Mouse (Mus musculus) cerebellum, adult 2 months (tissue): ENCODE results near the gene Hoxa5. TPM values are rescaled to one million over a fixed set of nuclear protein-coding genes. Genes with fewer than 3 reads are reported as not detected.

ENCODE experiments used
- DNase-seq, 2 experiments: peaks; one replicate each; pipeline ENCODE4 v3.0.0; 2021
- H3K27ac ChIP-seq: fragments of 200-500 bp; 2 replicates; pipeline ENCODE4 v1.5.1; 2012; ENCODE audit warnings: low read length, control low read depth, inconsistent platforms; ENCODE audit not compliant: insufficient read depth
- H3K27me3 ChIP-seq: fragments of 200-500 bp; 2 replicates; pipeline ENCODE4 v1.6.1; 2012; ENCODE audit warnings: inconsistent platforms, mild to moderate bottlenecking, low read length, moderate library complexity; ENCODE audit not compliant: control insufficient read depth, insufficient read depth
- H3K4me1 ChIP-seq: fragments of 200-500 bp; 2 replicates; pipeline ENCODE4 v1.6.1; 2011; ENCODE audit warnings: low read length; ENCODE audit not compliant: control insufficient read depth, insufficient read depth
- H3K4me3 ChIP-seq: fragments of 200-500 bp; replicated peaks from 2 replicates; pipeline ENCODE3; 2011; ENCODE audit warnings: mild to moderate bottlenecking, low read depth, low read length, control low read depth; ENCODE audit not compliant: insufficient read depth
- CTCF ChIP-seq: fragments of 200-500 bp; IDR thresholded peaks from 2 replicates; pipeline ENCODE4 v1.5.1; 2011; ENCODE audit warnings: low read depth, mild to moderate bottlenecking, control low read depth, low read length, moderate library complexity, borderline replicate concordance; ENCODE audit not compliant: insufficient read depth
- POLR2A ChIP-seq: fragments of 200-500 bp; IDR thresholded peaks from 2 replicates; pipeline ENCODE4 v1.6.1; 2011; ENCODE audit warnings: low read length, control low read depth, borderline replicate concordance; ENCODE audit not compliant: insufficient read depth
- WGBS: fragments of 180-500 bp; shearing (Covaris S2); methylation state at CpG from one replicate; pipeline ENCODE4 v1.1.7; 2018; 5-methylcytosine and 5-hydroxymethylcytosine counted together
- polyA plus RNA-seq: library from polyadenylated mRNA; depleted of rRNA; stranded (reverse); fragments of >200 nt; gene quantifications from 2 replicates; pipeline ENCODE4 v1.2.3, GENCODE M21; 2012

Gene Hoxa5
- polyA plus RNA-seq, 1 experiment: 4.6 TPM

GRCm38 (mm10) chr6:52170166-52170897 is 34.1 kb downstream of the Hoxa5 start:
- H3K27me3 ChIP-seq: peaks cover 11% of the 10 kb centered on the region; the same call in 1 of the 2 replicates
- no peak overlapping the region for H3K27ac ChIP-seq
- no peak for DNase-seq
- no peak overlapping the region for H3K4me3 ChIP-seq
- no peaks in the 10 kb centered on the region for H3K4me1 ChIP-seq
- WGBS: 4% methylated on average over 40 of the region's 40 CpGs
- TF ChIP-seq POLR2A (no peak), CTCF (no peak)

GRCm38 (mm10) chr6:52169499-52170165 is 34.8 kb downstream of the Hoxa5 start:
- no peak overlapping the region for H3K27ac ChIP-seq
- DNase-seq: no peak
- WGBS: 9% methylated on average over 16 of the region's 16 CpGs
- H3K27me3 ChIP-seq: peaks cover 12% of the 10 kb centered on the region; the same call in 1 of the 2 replicates
- no peak for TF ChIP-seq CTCF
- TF ChIP-seq POLR2A: no peak
- H3K4me3 ChIP-seq: no peak overlapping the region
- H3K4me1 ChIP-seq: no peaks in the 10 kb centered on the region

GRCm38 (mm10) chr6:52168191-52169055 is 36.0 kb downstream of the Hoxa5 start:
- no peak for DNase-seq
- Histone ChIP-seq H3K27me3 (peaks cover 19% of the 10 kb centered on the region; the same call in 1 of the 2 replicates), H3K27ac (no peak overlapping the region)

GRCm38 (mm10) chr6:52167736-52168161 is 36.6 kb downstream of the Hoxa5 start:
- Histone ChIP-seq H3K4me3 (no peak overlapping the region), H3K4me1 (no peaks in the 10 kb centered on the region), H3K27ac (no peak overlapping the region), H3K27me3 (peaks cover 23% of the 10 kb centered on the region; the same call in 1 of the 2 replicates)
- WGBS: 3% methylated on average over 14 of the region's 14 CpGs
- TF ChIP-seq CTCF: no peak
- TF ChIP-seq POLR2A: no peak
- DNase-seq: no peak

More at GRCm38 (mm10) chr6:52168191-52169055, 36.0 kb downstream of the Hoxa5 start:
- 3% methylated on average over 42 of the region's 42 CpGs for WGBS
- Histone ChIP-seq H3K4me1 (no peaks in the 10 kb centered on the region), H3K4me3 (no peak overlapping the region)
- TF ChIP-seq CTCF: no peak
- no peak for TF ChIP-seq POLR2A

GRCm38 (mm10) chr6:52167176-52167575 is 37.2 kb downstream of the Hoxa5 start:
- Histone ChIP-seq H3K4me3 (no peak overlapping the region), H3K4me1 (no peaks in the 10 kb centered on the region), H3K27ac (no peak overlapping the region), H3K27me3 (peaks cover 21% of the 10 kb centered on the region; the same call in 1 of the 2 replicates)
- no peak for TF ChIP-seq POLR2A
- TF ChIP-seq CTCF: no peak
- 21% methylated on average over 1 of the region's 1 CpGs for WGBS
- no peak for DNase-seq

GRCm38 (mm10) chr6:52166431-52167077 is 37.8 kb downstream of the Hoxa5 start:
- Histone ChIP-seq H3K27me3 (peaks cover 18% of the 10 kb centered on the region; the same call in 1 of the 2 replicates), H3K4me1 (no peaks in the 10 kb centered on the region), H3K4me3 (no peak overlapping the region), H3K27ac (no peak overlapping the region)
- 7% methylated on average over 4 of the region's 4 CpGs for WGBS
- no peak for TF ChIP-seq CTCF
- no peak for TF ChIP-seq POLR2A
- no peak for DNase-seq
